Mouse (Mus musculus) frontal cortex, adult (tissue): Measurements from ENCODE around the gene Fbln2.

ENCODE experiments used
- ATAC-seq: cut with Nextera tagmentation; 2 replicates; pipeline ENCODE4 v1.9.2; 2017; ENCODE audit warnings: mild to moderate bottlenecking, moderate library complexity, mixed read lengths; ENCODE audit not compliant: low TSS enrichment

Fbln2 gene

DNA sequence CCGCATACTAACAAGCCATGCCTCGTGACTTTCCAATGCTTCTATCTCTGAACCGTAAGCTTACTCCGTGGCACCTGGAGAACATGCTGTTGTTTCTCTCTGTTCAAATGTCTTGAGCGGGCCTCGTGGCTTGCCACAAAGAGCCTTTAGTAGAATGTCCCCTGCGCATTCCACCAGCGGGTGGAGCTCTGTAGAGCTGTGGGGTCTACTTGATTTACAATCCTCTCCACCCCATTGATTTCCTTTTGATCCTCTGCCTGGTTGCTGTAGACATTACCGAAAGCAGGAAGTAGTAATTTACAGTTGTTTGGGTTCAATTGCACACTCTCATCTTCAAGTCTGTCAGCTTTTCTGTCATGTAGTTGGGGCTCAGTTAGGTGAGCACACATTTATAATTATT, 100.2 kb downstream of the Fbln2 start:
- ATAC-seq: no peak
